Comparison of ENCODE assay signal across 31 mouse cellular contexts in genomic region chr6:94269174-94269573, GRCm38 (mm10). TPM values are rescaled to one million over a fixed set of nuclear protein-coding genes. Genes with fewer than 3 reads are reported as not detected.
DNase-seq lines count a peak whose midpoint lies in the region; ATAC-seq lines count a peak whose summit lies in the region.
"Had no signal": no experiment of that assay in that cellular context is flagged by ENCODE, and none has a peak within 500 bp of the region (broad histone marks: within the 10 kb centered on the region; RNA-seq: fewer than 3 reads in every experiment).

No protein-coding gene starts in this region.

- H3K4me2 ChIP-seq in liver, embryonic 16.5 days (ENCODE audit: low read depth, low read length) = no peak overlapping the region
- H3K4me2 ChIP-seq in intestine, embryonic 15.5 days (replicated peaks) = no peak overlapping the region
- H3K4me2 ChIP-seq: embryonic facial prominence, embryonic 15.5 days; forebrain, embryonic 13.5 days; hindbrain, embryonic 12.5 days; limb, embryonic 12.5 days; liver, embryonic 11.5 days; midbrain, embryonic 15.5 days; neural tube, embryonic 15.5 days had no signal

- H3K27me3 ChIP-seq in liver, embryonic 16.5 days (ENCODE audit: control insufficient read depth, insufficient read depth, low read depth, low read length) = no peaks in the 10 kb centered on the region
- no peaks in the 10 kb centered on the region for H3K27me3 ChIP-seq in intestine, embryonic 15.5 days (replicated peaks)
- H3K27me3 ChIP-seq: embryonic facial prominence, embryonic 15.5 days; forebrain, embryonic 13.5 days; hindbrain, embryonic 12.5 days; limb, embryonic 12.5 days; midbrain, embryonic 15.5 days; neural tube, embryonic 15.5 days; Patski had no signal

- no peak overlapping the region for H3K27ac ChIP-seq in liver, embryonic 16.5 days (ENCODE audit: low read length)
- no peak overlapping the region for H3K27ac ChIP-seq in intestine, embryonic 15.5 days
- H3K27ac ChIP-seq: embryonic facial prominence, embryonic 15.5 days; forebrain, embryonic 13.5 days; hindbrain, embryonic 12.5 days; hindbrain, postnatal 0 days; limb, embryonic 12.5 days; midbrain, embryonic 10.5 days; midbrain, embryonic 15.5 days; neural tube, embryonic 15.5 days had no signal

- peak; percentile 87 for DNase-seq in heart, adult 11 months
- no peak for DNase-seq in heart, postnatal 36 days
- no peak for DNase-seq in liver
- DNase-seq in embryo, embryonic 11 days = no peak
- no peak for DNase-seq in thymus, postnatal 36 days
- DNase-seq: adrenal gland, postnatal 10 days; cerebellum, adult 8-10 months; cerebellum, postnatal 36 days; gastrocnemius, postnatal 25 days; heart, postnatal 10 days; kidney, adult 11 months; kidney, postnatal 14 days; layer of hippocampus, adult 9-11 months; lung, adult 2 months; lung, postnatal 10 days; right cerebral cortex, adult 18-20 months; spleen, adult 18-20 months; thymus, postnatal 14 days had no signal

- WGBS in liver, embryonic 16.5 days (ENCODE audit: insufficient replicate concordance) = 22% methylated on average over 4 of the region's 4 CpGs
- WGBS in intestine, embryonic 15.5 days = 66% methylated on average over 4 of the region's 4 CpGs

- no peaks in the 10 kb centered on the region for H3K9me3 ChIP-seq in liver, embryonic 16.5 days (replicated peaks; ENCODE audit: control insufficient read depth, low read length)
- H3K9me3 ChIP-seq in intestine, embryonic 15.5 days = no peaks in the 10 kb centered on the region
- H3K9me3 ChIP-seq: embryonic facial prominence, embryonic 15.5 days; forebrain, embryonic 13.5 days; hindbrain, embryonic 12.5 days; limb, embryonic 12.5 days; midbrain, embryonic 10.5 days; midbrain, embryonic 15.5 days; neural tube, embryonic 15.5 days had no signal

- no peaks in the 10 kb centered on the region; the same call in none of the 2 replicates for H3K4me1 ChIP-seq in liver, embryonic 16.5 days (ENCODE audit: control insufficient read depth, low read depth, low read length)
- peaks cover 7% of the 10 kb centered on the region; the same call in 1 of the 2 replicates for H3K4me1 ChIP-seq in intestine, embryonic 15.5 days (replicated peaks)
- H3K4me1 ChIP-seq: midbrain, embryonic 15.5 days had no signal

- H3K4me3 ChIP-seq in liver, embryonic 16.5 days (ENCODE audit: low read depth, low read length) = no peak overlapping the region
- H3K4me3 ChIP-seq in intestine, embryonic 15.5 days (replicated peaks) = no peak overlapping the region
- H3K4me3 ChIP-seq: embryonic facial prominence, embryonic 15.5 days; forebrain, embryonic 13.5 days; hindbrain, embryonic 12.5 days; limb, embryonic 12.5 days; midbrain, embryonic 10.5 days; midbrain, embryonic 15.5 days; neural tube, embryonic 15.5 days had no signal

- intact Hi-C loops in heart, postnatal 36 days (cut with DNase I) = no loop called here

- no peak overlapping the region for H3K9ac ChIP-seq in liver, embryonic 16.5 days (ENCODE audit: low read depth, low read length)
- no peak overlapping the region for H3K9ac ChIP-seq in intestine, embryonic 15.5 days
- H3K9ac ChIP-seq: embryonic facial prominence, embryonic 15.5 days; forebrain, embryonic 13.5 days; hindbrain, embryonic 12.5 days; limb, embryonic 12.5 days; midbrain, embryonic 15.5 days; neural tube, embryonic 15.5 days had no signal

- no peaks in the 10 kb centered on the region for H3K36me3 ChIP-seq in liver, embryonic 16.5 days (ENCODE audit: control insufficient read depth, insufficient read depth)
- no peaks in the 10 kb centered on the region for H3K36me3 ChIP-seq in intestine, embryonic 15.5 days
- H3K36me3 ChIP-seq: embryonic facial prominence, embryonic 15.5 days; hindbrain, embryonic 12.5 days; limb, embryonic 12.5 days; midbrain, embryonic 10.5 days; midbrain, embryonic 15.5 days; neural tube, embryonic 15.5 days had no signal

- ATAC-seq in liver, embryonic 16.5 days (ENCODE audit: low read depth) = peak; percentile 37; the same call in 1 of the 2 replicates
- peak; percentile 54; the same call in 1 of the 2 replicates for ATAC-seq in intestine, embryonic 15.5 days
- ATAC-seq: forebrain, embryonic 13.5 days; hindbrain, postnatal 0 days; midbrain, embryonic 15.5 days; Patski had no signal

RNA-seq across cellular contexts. Expression of gene Magi1, which starts 14.5 kb away (rescaled TPM):
- 10 to 100 TPM; 14.3 to 16.6 TPM for total RNA-seq in heart, postnatal 36 days (2021)
- polyA plus RNA-seq in liver, embryonic 16.5 days (2015; fragmentation: Nextera tagmentation; extraction: Ambion mirVana) = 1.1 and 1.3 TPM in 2 replicates
- 10.1 and 10.2 TPM in 2 replicates for polyA plus RNA-seq in intestine, embryonic 15.5 days (2015; fragmentation: Nextera tagmentation; extraction: Ambion mirVana)
- total RNA-seq: MEL had no signal
